Mouse (Mus musculus) heart, adult 2 months (tissue): ENCODE measurements around the gene Hoxb9.

Experiments used
- CTCF ChIP-seq: fragments of 200-600 bp; IDR thresholded peaks from 2 replicates; pipeline ENCODE4 v1.8.1; 2022; ENCODE audit warnings: antibody characterized with exemption, mild to moderate bottlenecking, moderate library complexity
- EP300 ChIP-seq: fragments of 200-500 bp; IDR thresholded peaks from 2 replicates; pipeline ENCODE4 v1.6.1; 2011; ENCODE audit warnings: low read depth, low read length, control low read depth; ENCODE audit not compliant: insufficient read depth
- POLR2A ChIP-seq: fragments of 200-500 bp; IDR thresholded peaks from 2 replicates; pipeline ENCODE4 v1.6.1; 2011; ENCODE audit warnings: mild to moderate bottlenecking, low read depth, low read length, control low read depth; ENCODE audit not compliant: insufficient read depth

DNA sequence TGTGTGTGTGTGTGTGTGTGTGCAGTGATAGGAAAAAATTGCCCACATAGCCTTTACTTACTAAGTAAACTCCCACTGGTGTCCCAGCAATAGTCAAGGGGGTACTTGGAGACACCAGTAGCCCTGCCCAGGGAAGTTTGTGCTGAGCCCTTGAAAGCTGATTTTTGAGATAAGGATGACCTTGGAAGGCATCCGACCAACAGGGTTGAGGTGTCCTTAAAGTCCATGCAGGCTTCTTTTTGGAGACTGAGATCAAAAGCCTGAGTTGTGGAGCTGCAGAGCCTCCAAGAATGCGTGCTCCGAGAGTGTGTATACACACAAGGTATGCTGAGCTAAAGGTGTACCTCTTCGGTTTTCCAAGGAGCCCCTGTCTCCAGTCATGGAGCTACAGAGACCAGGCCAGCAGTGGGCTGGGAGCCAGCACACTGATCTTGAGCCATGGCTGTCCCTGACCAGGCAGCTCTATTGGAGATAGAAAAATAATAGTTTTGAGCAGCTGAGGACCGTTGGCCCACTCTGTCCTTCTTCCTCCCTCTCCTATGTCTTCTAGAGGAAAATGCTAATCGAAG, 8.9 kb upstream of the Hoxb9 start:
- TF ChIP-seq EP300 (no peak), CTCF (no peak), POLR2A (no peak)
